Mouse (Mus musculus): ENCODE results near the gene Gabbr2.

GRCm38 (mm10) chr4:46642924-46643675 lies 348.6 kb downstream of the Gabbr2 start:
- TF ChIP-seq CTCF (IDR thresholded peaks at IDR 0.05; ENCODE audit: borderline replicate concordance, insufficient read depth, low read depth, low read length) (no peak), POLR2A (IDR thresholded peaks at IDR 0.05; ENCODE audit: borderline replicate concordance, insufficient read depth, low read length) (no peak)

All from cerebellum, adult 2 months (tissue).